Mouse (Mus musculus) cortical plate, adult 2 months (tissue): Measurements from ENCODE around the gene Ap4s1.

ENCODE experiments used
- CTCF ChIP-seq: fragments of 200-500 bp; IDR thresholded peaks from 2 replicates; pipeline ENCODE4 v1.5.1; 2011; ENCODE audit warnings: mild to moderate bottlenecking, control low read depth, low read length; ENCODE audit not compliant: insufficient read depth; ENCODE audit errors: extremely low read depth
- POLR2A ChIP-seq: fragments of 200-500 bp; IDR thresholded peaks from 2 replicates; pipeline ENCODE4 v1.6.1; 2011; ENCODE audit warnings: mild to moderate bottlenecking, low read length, control low read depth; ENCODE audit not compliant: insufficient read depth; ENCODE audit errors: extremely low read depth

DNA sequence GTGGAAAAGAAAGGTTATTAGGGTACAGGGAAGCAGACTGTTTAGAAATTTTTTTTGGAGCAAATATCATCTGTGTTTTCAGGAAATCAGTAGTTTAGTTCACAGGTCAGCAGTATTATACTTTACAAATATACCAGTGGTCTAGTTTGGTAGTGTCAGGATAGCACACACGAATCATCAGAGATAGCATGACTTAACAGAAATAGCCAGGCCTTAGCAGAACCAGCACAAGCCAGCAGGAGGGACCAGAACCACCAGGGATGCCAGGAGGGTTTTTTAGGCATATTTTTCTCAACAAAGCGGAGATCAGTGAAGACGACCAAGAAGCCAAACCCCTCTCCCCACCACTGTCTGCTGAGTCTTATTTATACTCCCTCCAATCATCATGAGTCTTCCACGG, 17.6 kb upstream of the Ap4s1 start:
- TF ChIP-seq POLR2A (no peak), CTCF (no peak)
